Mouse (Mus musculus): Measurements from ENCODE around the gene Sipa1l1. TPM values are rescaled to one million over a fixed set of nuclear protein-coding genes. Genes with fewer than 3 reads are reported as not detected.

The Sipa1l1 gene
- polyA plus RNA-seq, 1 experiment from 2014 or later = 34.5 TPM

GRCm38 (mm10) chr12:82409686-82410472 is 240.8 kb downstream of the Sipa1l1 start:
- Histone ChIP-seq H3K27me3 (no peaks in the 10 kb centered on the region), H3K4me2 (replicated peaks) (no peak overlapping the region), H3K9me3 (no peaks in the 10 kb centered on the region), H3K4me1 (peaks cover 31% of the 10 kb centered on the region), H3K27ac (no peak overlapping the region), H3K4me3 (no peak overlapping the region), H3K9ac (no peak overlapping the region), H3K36me3 (peaks cover 15% of the 10 kb centered on the region)
- WGBS = 72% methylated on average over 7 of the region's 7 CpGs
- no peak for ATAC-seq (ENCODE audit: low FRiP score, low read depth)

DNA sequence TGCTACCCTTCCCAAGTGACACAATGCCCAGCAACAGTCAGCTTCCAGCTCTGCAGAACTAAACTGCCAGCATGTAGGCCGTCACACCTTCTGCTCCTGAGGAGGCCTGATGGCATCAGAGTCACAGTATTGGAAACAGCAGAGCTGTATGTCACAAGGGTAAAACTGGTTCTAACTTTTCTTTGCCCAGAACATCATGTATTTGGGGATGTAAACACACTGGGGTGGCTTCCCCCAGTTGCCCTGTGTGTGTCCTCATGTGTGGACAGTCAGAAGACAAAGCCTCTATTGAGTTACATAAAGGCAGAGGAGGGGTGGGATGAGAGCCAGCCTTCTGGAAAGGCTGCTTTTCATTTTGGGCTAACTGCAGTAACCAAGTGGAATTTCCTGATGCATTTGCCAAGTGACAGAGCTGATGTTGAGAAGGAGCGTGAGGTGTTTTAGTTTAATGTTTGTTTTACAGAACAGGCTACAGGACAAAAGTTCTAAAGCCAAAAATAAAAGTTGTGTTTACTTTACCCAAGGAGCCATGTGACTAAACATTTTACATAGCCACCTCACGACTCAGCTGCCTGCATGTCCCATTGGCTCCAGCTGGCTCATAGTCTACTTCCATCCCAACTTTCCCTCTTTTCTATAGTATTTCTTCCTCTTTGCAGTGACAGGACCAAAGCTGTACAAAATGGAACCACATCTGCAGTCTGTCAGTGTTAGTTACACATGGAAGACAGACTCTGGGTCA is 243.3 kb downstream of the Sipa1l1 start:
- WGBS = 50% methylated on average over 3 of the region's 3 CpGs
- Histone ChIP-seq H3K27ac (peak overlapping the region; percentile 69; the same call in 1 of the 2 replicates), H3K9me3 (no peaks in the 10 kb centered on the region), H3K4me3 (no peak overlapping the region), H3K4me1 (peaks cover 25% of the 10 kb centered on the region), H3K4me2 (replicated peaks) (no peak overlapping the region), H3K27me3 (no peaks in the 10 kb centered on the region), H3K9ac (no peak overlapping the region), H3K36me3 (peaks cover 23% of the 10 kb centered on the region)
- peak; percentile 45; the same call in 1 of the 2 replicates for ATAC-seq (ENCODE audit: low FRiP score, low read depth)

GRCm38 (mm10) chr12:82415690-82416364 is 246.7 kb downstream of the Sipa1l1 start:
- H3K36me3 ChIP-seq = peaks cover 45% of the 10 kb centered on the region
- no peak overlapping the region for H3K4me3 ChIP-seq
- H3K9me3 ChIP-seq = no peaks in the 10 kb centered on the region
- no peak overlapping the region for H3K4me2 ChIP-seq (replicated peaks)
- H3K9ac ChIP-seq = no peak overlapping the region
- WGBS = 86% methylated on average over 4 of the region's 4 CpGs
- no peak for ATAC-seq (ENCODE audit: low FRiP score, low read depth)
- peaks cover 10% of the 10 kb centered on the region for H3K4me1 ChIP-seq
- no peak overlapping the region for H3K27ac ChIP-seq
- H3K27me3 ChIP-seq = no peaks in the 10 kb centered on the region

DNA sequence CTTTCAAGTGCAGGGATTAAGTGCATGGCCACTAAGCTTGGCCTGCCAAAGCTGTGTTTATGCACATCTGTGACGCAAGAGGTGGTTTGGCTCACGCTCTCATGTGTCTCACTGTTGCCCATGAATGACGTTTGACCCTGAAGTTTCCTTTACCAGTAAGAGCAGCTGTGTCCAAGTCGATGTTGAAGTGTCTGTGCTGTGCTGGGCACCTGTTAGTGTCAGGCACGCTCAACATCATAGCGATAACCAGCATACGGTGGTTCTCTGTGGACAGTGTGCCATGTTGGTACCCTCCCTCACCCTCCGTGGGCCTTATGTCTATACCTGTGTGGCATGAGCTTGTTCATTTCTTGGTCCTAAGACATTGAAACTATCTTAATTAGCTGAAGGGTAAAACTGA is 249.9 kb downstream of the Sipa1l1 start:
- no peak for ATAC-seq (ENCODE audit: low FRiP score, low read depth)
- Histone ChIP-seq H3K4me2 (replicated peaks) (no peak overlapping the region), H3K9ac (no peak overlapping the region), H3K4me1 (no peaks in the 10 kb centered on the region), H3K9me3 (no peaks in the 10 kb centered on the region), H3K36me3 (peaks cover 66% of the 10 kb centered on the region), H3K4me3 (no peak overlapping the region), H3K27me3 (no peaks in the 10 kb centered on the region), H3K27ac (no peak overlapping the region)
- WGBS = 84% methylated on average over 8 of the region's 8 CpGs

- Histone ChIP-seq H3K9me3 (no peaks in the 10 kb centered on the region), H3K9ac (no peak overlapping the region), H3K36me3 (peaks cover 72% of the 10 kb centered on the region), H3K4me1 (peaks cover 5% of the 10 kb centered on the region), H3K27ac (no peak overlapping the region), H3K27me3 (no peaks in the 10 kb centered on the region), H3K4me2 (replicated peaks) (no peak overlapping the region), H3K4me3 (no peak overlapping the region)
- no peak for ATAC-seq (ENCODE audit: low FRiP score, low read depth)
- 92% methylated on average over 15 of the region's 15 CpGs for WGBS
Observed at GRCm38 (mm10) chr12:82424783-82425182, 255.7 kb downstream of the Sipa1l1 start.

GRCm38 (mm10) chr12:82425853-82426252 is 256.7 kb downstream of the Sipa1l1 start:
- H3K27ac ChIP-seq = no peak overlapping the region
- peaks cover 5% of the 10 kb centered on the region for H3K4me1 ChIP-seq
- 92% methylated on average over 11 of the region's 11 CpGs for WGBS
- H3K9ac ChIP-seq = no peak overlapping the region
- no peak for ATAC-seq (ENCODE audit: low FRiP score, low read depth)
- H3K9me3 ChIP-seq = no peaks in the 10 kb centered on the region
- H3K4me3 ChIP-seq = no peak overlapping the region
- H3K36me3 ChIP-seq = peaks cover 66% of the 10 kb centered on the region
- H3K4me2 ChIP-seq (replicated peaks) = no peak overlapping the region
- H3K27me3 ChIP-seq = no peaks in the 10 kb centered on the region

DNA sequence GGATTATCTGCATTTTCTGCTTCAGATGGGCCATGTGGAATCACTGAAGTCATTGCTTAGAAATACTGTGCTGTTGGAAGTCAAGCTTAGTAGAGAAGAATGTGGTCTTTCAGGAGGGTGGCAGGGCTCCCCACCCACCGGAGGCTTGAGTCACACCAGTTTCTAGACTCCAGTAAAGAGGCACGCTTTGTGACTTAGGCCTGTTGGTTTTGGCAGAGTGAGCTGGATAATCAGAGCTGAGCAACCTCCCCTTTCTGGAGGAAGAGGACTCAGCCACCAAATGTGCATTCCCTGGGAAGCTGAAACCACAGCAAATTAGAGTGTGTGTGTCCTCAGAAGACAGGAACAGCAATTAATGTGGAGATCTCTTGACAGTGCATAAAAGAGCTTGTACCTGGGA is 258.3 kb downstream of the Sipa1l1 start:
- no peak; the same call in 1 of the 2 replicates for ATAC-seq (ENCODE audit: low FRiP score, low read depth)
- Histone ChIP-seq H3K4me1 (peaks cover 5% of the 10 kb centered on the region), H3K27ac (peak overlapping the region; percentile 35; the same call in 1 of the 2 replicates), H3K9me3 (no peaks in the 10 kb centered on the region), H3K4me2 (replicated peaks) (no peak overlapping the region), H3K36me3 (peaks cover 53% of the 10 kb centered on the region), H3K27me3 (no peaks in the 10 kb centered on the region), H3K4me3 (no peak overlapping the region), H3K9ac (no peak overlapping the region)
- WGBS = 62% methylated on average over 2 of the region's 2 CpGs

DNA sequence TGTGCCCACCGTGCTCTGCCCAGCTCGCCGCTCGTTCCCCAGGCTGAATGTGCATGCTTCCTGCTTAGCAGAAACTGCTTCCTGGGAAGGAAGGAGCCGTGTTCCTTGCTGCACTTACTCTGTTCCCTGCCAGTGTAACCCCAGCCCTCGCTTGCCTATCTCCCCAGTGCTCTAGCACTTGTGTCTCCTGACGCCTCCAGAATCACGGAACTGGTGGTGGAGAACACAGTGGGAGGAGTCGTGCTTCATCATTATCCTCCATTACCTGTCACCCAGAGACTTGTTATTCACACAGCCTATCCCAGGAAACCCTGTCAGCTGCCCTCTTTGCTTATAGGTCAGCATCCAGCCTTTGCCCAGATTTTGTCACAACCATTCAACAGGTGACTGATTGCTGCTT is 259.3 kb downstream of the Sipa1l1 start:
- no peak overlapping the region for H3K4me3 ChIP-seq
- ATAC-seq (ENCODE audit: low FRiP score, low read depth) = no peak
- H3K9me3 ChIP-seq = no peaks in the 10 kb centered on the region
- H3K4me2 ChIP-seq (replicated peaks) = no peak overlapping the region
- no peak overlapping the region for H3K9ac ChIP-seq
- H3K27ac ChIP-seq = no peak overlapping the region
- H3K27me3 ChIP-seq = no peaks in the 10 kb centered on the region
- H3K4me1 ChIP-seq = peaks cover 5% of the 10 kb centered on the region
- WGBS = 82% methylated on average over 9 of the region's 9 CpGs
- H3K36me3 ChIP-seq = peaks cover 51% of the 10 kb centered on the region

DNA sequence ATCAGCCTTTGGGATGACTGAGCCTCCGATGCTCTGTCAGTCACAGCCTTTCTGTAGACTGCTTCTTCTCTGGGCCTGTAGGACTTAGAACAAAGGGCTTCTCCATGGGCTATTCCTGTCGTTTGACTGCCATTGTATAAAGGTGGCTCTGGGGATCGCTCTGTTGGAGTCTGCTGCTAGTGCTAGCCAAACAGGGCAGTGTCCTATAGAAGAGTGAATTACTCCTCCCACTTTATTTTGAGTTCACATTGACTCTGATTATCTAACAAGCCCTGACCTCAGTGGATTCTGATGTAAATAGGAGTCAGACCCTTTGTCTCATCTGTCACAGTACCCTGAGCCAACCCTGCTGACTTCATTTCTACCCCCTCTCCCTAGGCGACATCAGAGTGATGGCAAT is 264.2 kb downstream of the Sipa1l1 start:
- Histone ChIP-seq H3K4me1 (no peaks in the 10 kb centered on the region), H3K36me3 (peaks cover 61% of the 10 kb centered on the region), H3K9ac (no peak overlapping the region), H3K27me3 (no peaks in the 10 kb centered on the region), H3K4me2 (replicated peaks) (no peak overlapping the region), H3K9me3 (no peaks in the 10 kb centered on the region), H3K4me3 (no peak overlapping the region), H3K27ac (no peak overlapping the region)
- ATAC-seq (ENCODE audit: low FRiP score, low read depth) = no peak
- WGBS = 78% methylated on average over 4 of the region's 4 CpGs

GRCm38 (mm10) chr12:82434591-82434990 is 265.5 kb downstream of the Sipa1l1 start:
- ATAC-seq (ENCODE audit: low FRiP score, low read depth) = no peak
- H3K4me3 ChIP-seq = no peak overlapping the region
- H3K4me1 ChIP-seq = no peaks in the 10 kb centered on the region
- H3K36me3 ChIP-seq = peaks cover 67% of the 10 kb centered on the region
- H3K4me2 ChIP-seq (replicated peaks) = no peak overlapping the region
- no peak overlapping the region for H3K9ac ChIP-seq
- no peak overlapping the region for H3K27ac ChIP-seq
- no peaks in the 10 kb centered on the region for H3K9me3 ChIP-seq
- WGBS = 86% methylated on average over 9 of the region's 9 CpGs
- H3K27me3 ChIP-seq = no peaks in the 10 kb centered on the region

- no peak overlapping the region for H3K4me3 ChIP-seq
- no peaks in the 10 kb centered on the region for H3K4me1 ChIP-seq
- H3K27ac ChIP-seq = no peak overlapping the region
- H3K9me3 ChIP-seq = no peaks in the 10 kb centered on the region
- ATAC-seq (ENCODE audit: low FRiP score, low read depth) = no peak
- H3K36me3 ChIP-seq = peaks cover 75% of the 10 kb centered on the region
- H3K9ac ChIP-seq = no peak overlapping the region
- WGBS = 72% methylated on average over 3 of the region's 3 CpGs
- no peaks in the 10 kb centered on the region for H3K27me3 ChIP-seq
- no peak overlapping the region for H3K4me2 ChIP-seq (replicated peaks)
Observed at GRCm38 (mm10) chr12:82441479-82441878, 272.4 kb downstream of the Sipa1l1 start.

DNA sequence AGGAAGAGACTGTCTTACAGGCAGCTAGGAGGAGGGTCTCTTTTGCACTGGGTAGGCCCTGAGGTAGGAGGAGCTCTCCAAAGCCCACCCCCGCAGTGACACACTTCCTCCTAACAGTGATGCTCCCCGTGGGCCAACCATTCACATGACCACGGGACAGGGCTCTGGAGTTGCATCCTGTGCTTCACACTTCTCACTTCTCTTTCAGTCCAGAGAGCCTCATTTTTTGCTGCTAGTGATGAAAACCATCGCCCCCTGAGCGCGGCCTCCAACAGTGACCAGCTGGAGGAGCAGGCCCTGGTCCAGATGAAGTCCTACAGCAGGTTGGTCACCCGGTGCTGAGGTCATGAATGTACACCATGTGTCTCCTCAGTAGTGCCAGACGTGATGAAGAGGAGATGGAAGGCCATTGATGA is 277.5 kb downstream of the Sipa1l1 start:
- H3K36me3 ChIP-seq = peaks cover 54% of the 10 kb centered on the region
- H3K27ac ChIP-seq = no peak overlapping the region
- H3K4me2 ChIP-seq (replicated peaks) = no peak overlapping the region
- H3K27me3 ChIP-seq = no peaks in the 10 kb centered on the region
- H3K4me3 ChIP-seq = no peak overlapping the region
- WGBS = 94% methylated on average over 8 of the region's 8 CpGs
- ATAC-seq (ENCODE audit: low FRiP score, low read depth) = no peak
- H3K9me3 ChIP-seq = no peaks in the 10 kb centered on the region
- H3K9ac ChIP-seq = no peak overlapping the region
- peaks cover 17% of the 10 kb centered on the region for H3K4me1 ChIP-seq

All from limb, embryonic 13.5 days (tissue).